Mouse (Mus musculus) bone marrow, adult 2 months (tissue): ENCODE data around the gene Gm49380.

Source experiments
- CTCF ChIP-seq: fragments of 200-500 bp; IDR thresholded peaks from 2 replicates; pipeline ENCODE4 v1.5.1; 2011; ENCODE audit warnings: low read length, control low read depth; ENCODE audit not compliant: control insufficient read depth, insufficient read depth
- POLR2A ChIP-seq: fragments of 200-500 bp; IDR thresholded peaks from 2 replicates; pipeline ENCODE4 v1.6.1; 2011; ENCODE audit warnings: low read depth, mild to moderate bottlenecking, control low read depth, low read length, borderline replicate concordance; ENCODE audit not compliant: control insufficient read depth

- TF ChIP-seq CTCF: no peak
- no peak for TF ChIP-seq POLR2A
These were observed 59.4 kb downstream of the Gm49380 start for GRCm38 (mm10) chr9:44053936-44054335.
